Mouse (Mus musculus) small intestine, adult 2 months (tissue): ENCODE measurements around the gene Pfkfb4.

Experiments
- CTCF ChIP-seq: fragments of 200-500 bp; IDR thresholded peaks from 2 replicates; pipeline ENCODE4 v1.5.1; 2012; ENCODE audit warnings: low read depth, mild to moderate bottlenecking, control low read depth, inconsistent platforms, low read length, moderate library complexity, mixed read lengths; ENCODE audit not compliant: insufficient replicate concordance, insufficient read length; ENCODE audit errors: extremely low read depth
- POLR2A ChIP-seq: fragments of 200-500 bp; IDR thresholded peaks from 2 replicates; pipeline ENCODE4 v1.6.1; 2012; ENCODE audit warnings: low read depth, mild to moderate bottlenecking, control low read depth, inconsistent platforms, low read length, moderate library complexity

DNA sequence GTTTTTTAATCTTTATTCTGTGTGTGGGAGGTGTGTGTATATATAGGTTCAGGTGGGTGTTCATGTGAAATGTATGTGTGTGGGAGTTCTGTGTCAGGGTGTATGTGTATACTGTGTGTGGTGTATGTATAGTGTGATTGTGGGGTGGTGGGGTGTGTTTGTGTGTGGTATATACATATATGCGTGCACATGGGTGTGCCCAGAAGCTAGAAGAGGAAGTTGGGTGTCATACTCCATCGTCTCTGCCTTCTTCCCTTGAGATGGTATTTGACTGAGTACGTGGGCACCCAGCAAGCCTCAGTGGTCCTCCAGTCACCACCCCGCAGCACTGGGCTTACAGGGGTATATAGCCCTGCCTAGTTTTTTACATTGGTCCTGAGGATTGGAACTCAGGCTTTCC lies 29.9 kb downstream of the Pfkfb4 start:
- TF ChIP-seq POLR2A = no peak
- no peak for TF ChIP-seq CTCF
